Mouse (Mus musculus) left cerebral cortex, adult 2 months (tissue): ENCODE results near the gene Hoxb3. TPM values are rescaled to one million over a fixed set of nuclear protein-coding genes. Genes with fewer than 3 reads are reported as not detected.

Experiments
- DNase-seq, 2 experiments: peaks; one replicate each; pipeline ENCODE4 v3.0.0; 2021 to 2022; ENCODE audit warnings: low spot score in 2 of 2, mixed read lengths in 1 of 2; ENCODE audit errors: extremely low spot score in 1 of 2
- H3K27ac ChIP-seq: fragments of 200-600 bp; 2 replicates; pipeline ENCODE4 v1.8.1; 2022
- H3K4me3 ChIP-seq: fragments of 200-600 bp; 2 replicates; pipeline ENCODE4 v1.8.1; 2022
- CTCF ChIP-seq: fragments of 200-600 bp; IDR thresholded peaks from 2 replicates; pipeline ENCODE4 v1.8.1; 2022; ENCODE audit warnings: antibody characterized with exemption, mild to moderate bottlenecking, moderate library complexity
- intact Hi-C: fragments of 180-260 bp; cut with DNase I; formaldehyde crosslinking; loops from one replicate; pipeline ENCODE4 v1.15.1; 2025
- total RNA-seq, 2 experiments: library from RNA; stranded (reverse); gene quantifications; 2 replicates each; pipeline ENCODE4 v1.2.3; 2021

Gene Hoxb3
- total RNA-seq, 2 experiments from 2014 or later: not detected

GRCm38 (mm10) chr11:96316696-96317607, 6.2 kb upstream of the Hoxb3 start:
- no peak for TF ChIP-seq CTCF
- Histone ChIP-seq H3K4me3 (no peak overlapping the region), H3K27ac (no peak overlapping the region)
- no peak for DNase-seq
- intact Hi-C loops: loop anchor here (5.0 to 10.0 kb wide), 2 partner anchors 35 to 312 kb away; partner anchors contain the start of genes Hoxb2 and Igf2bp1

GRCm38 (mm10) chr11:96317608-96318367, 5.3 kb upstream of the Hoxb3 start, which contains the start of gene Hoxb4:
Gene Hoxb4, plus strand, starts transcription at chr11:96318267.
- Histone ChIP-seq H3K27ac (no peak within 1 kb of the TSS), H3K4me3 (no peak within 1 kb of the TSS)
- intact Hi-C loops: loop anchor here (5.0 to 10.0 kb wide), 2 partner anchors 35 to 313 kb away; partner anchors contain the start of genes Hoxb2 and Igf2bp1
- DNase-seq: no peak
- no peak for TF ChIP-seq CTCF

- H3K4me3 ChIP-seq: no peak overlapping the region
- TF ChIP-seq CTCF: no peak
- H3K27ac ChIP-seq: no peak overlapping the region
- no peak for DNase-seq
- intact Hi-C loops: loop anchor here (5.0 to 10.0 kb wide), 2 partner anchors 34 to 314 kb away; partner anchors contain the start of genes Hoxb2 and Igf2bp1
These were observed 4.6 kb upstream of the Hoxb3 start for GRCm38 (mm10) chr11:96318368-96319070.

- no peak overlapping the region for H3K4me3 ChIP-seq
These were observed 3.8 kb upstream of the Hoxb3 start for GRCm38 (mm10) chr11:96319071-96319902.

GRCm38 (mm10) chr11:96319910-96320309, 3.2 kb upstream of the Hoxb3 start:
- no peak overlapping the region for H3K4me3 ChIP-seq
- TF ChIP-seq CTCF: no peak
- no peak overlapping the region for H3K27ac ChIP-seq
- intact Hi-C loops: loop anchor here (5.0 to 10.0 kb wide), 3 partner anchors 32 to 315 kb away; partner anchors contain the start of genes Hoxb2 and Igf2bp1
- no peak for DNase-seq

More at GRCm38 (mm10) chr11:96319071-96319902, 3.8 kb upstream of the Hoxb3 start:
- no peak for DNase-seq
- intact Hi-C loops: loop anchor here (5.0 to 10.0 kb wide), 2 partner anchors 33 to 314 kb away; partner anchors contain the start of genes Hoxb2 and Igf2bp1
- no peak overlapping the region for H3K27ac ChIP-seq
- TF ChIP-seq CTCF: no peak

- no peak for DNase-seq
- intact Hi-C loops: loop anchor here (5.0 kb wide), 1 partner anchor 118 kb away; no protein-coding TSS in a partner anchor
- TF ChIP-seq CTCF: no peak
- H3K4me3 ChIP-seq: no peak overlapping the region
- H3K27ac ChIP-seq: no peak overlapping the region
These were observed 2.4 kb upstream of the Hoxb3 start for GRCm38 (mm10) chr11:96320688-96321087.

GRCm38 (mm10) chr11:96321846-96322245, 1.3 kb upstream of the Hoxb3 start:
- no peak overlapping the region for H3K4me3 ChIP-seq
- H3K27ac ChIP-seq: no peak overlapping the region
- intact Hi-C loops: loop anchor here (5.0 kb wide), 1 partner anchor 120 kb away; no protein-coding TSS in a partner anchor
- no peak for DNase-seq
- TF ChIP-seq CTCF: no peak

- intact Hi-C loops: loop anchor here (5.0 kb wide), 1 partner anchor 120 kb away; no protein-coding TSS in a partner anchor
- H3K27ac ChIP-seq: no peak overlapping the region
- no peak for TF ChIP-seq CTCF
- H3K4me3 ChIP-seq: no peak overlapping the region
- DNase-seq: no peak
These were observed 388 bp upstream of the Hoxb3 start for GRCm38 (mm10) chr11:96322738-96323137.

GRCm38 (mm10) chr11:96324125-96324524, 999 bp downstream of the Hoxb3 start:
- H3K27ac ChIP-seq: no peak overlapping the region
- no peak for DNase-seq
- no peak for TF ChIP-seq CTCF
- intact Hi-C loops: loop anchor here (5.0 kb wide), 1 partner anchor 122 kb away; no protein-coding TSS in a partner anchor
- no peak overlapping the region for H3K4me3 ChIP-seq

- intact Hi-C loops: loop anchor here (5.0 kb wide), 2 partner anchors 63 to 123 kb away; no protein-coding TSS in a partner anchor
- no peak overlapping the region for H3K27ac ChIP-seq
- H3K4me3 ChIP-seq: no peak overlapping the region
- no peak for DNase-seq
- no peak for TF ChIP-seq CTCF
These were observed 1.8 kb downstream of the Hoxb3 start for GRCm38 (mm10) chr11:96324965-96325364.
